Mouse (Mus musculus) forebrain, embryonic 11.5 days (tissue): ENCODE results near the gene Cnfn. TPM values are rescaled to one million over a fixed set of nuclear protein-coding genes. Genes with fewer than 3 reads are reported as not detected.
A peak's percentile ranks its signal among the peaks of the same experiment; 100 is the strongest.
"Not testable (repeated sequence)": the region's sequence is repeated elsewhere in the genome, so short reads cannot be mapped to it uniquely, and the experiment has no call there.

Source experiments
- ATAC-seq: fragments of 200-750 bp; cut with Nextera tagmentation; replicated peaks from 2 replicates; pipeline ENCODE4 v1.8.0; 2017; ENCODE audit warnings: moderate TSS enrichment; ENCODE audit not compliant: low FRiP score
- DNase-seq: peaks from one replicate; pipeline ENCODE4 v3.0.0-alpha.2; 2017; ENCODE audit warnings: low spot score
- H3K27ac ChIP-seq: fragments of 300-500 bp; sonication (generic); 2 replicates; pipeline ENCODE4 v1.5.1; 2014; ENCODE audit warnings: low read depth, low read length
- H3K27me3 ChIP-seq: fragments of 300-500 bp; sonication (generic); 2 replicates; pipeline ENCODE4 v1.6.1; 2014; ENCODE audit warnings: mild to moderate bottlenecking, low read length, mixed read lengths; ENCODE audit not compliant: control insufficient read depth, insufficient read depth
- H3K36me3 ChIP-seq: fragments of 300-500 bp; sonication (generic); 2 replicates; pipeline ENCODE4 v1.6.1; 2014; ENCODE audit warnings: mild to moderate bottlenecking, low read length, moderate library complexity, mixed read lengths; ENCODE audit not compliant: control insufficient read depth, insufficient read depth
- H3K4me1 ChIP-seq: fragments of 300-500 bp; sonication (generic); replicated peaks from 2 replicates; pipeline ENCODE4 v1.6.1; 2014; ENCODE audit warnings: low read length, mixed read lengths; ENCODE audit not compliant: control insufficient read depth, insufficient read depth
- H3K4me2 ChIP-seq: fragments of 300-500 bp; sonication (generic); 2 replicates; pipeline ENCODE4 v1.6.1; 2014; ENCODE audit warnings: low read depth, mild to moderate bottlenecking, low read length, moderate library complexity, mixed read lengths; ENCODE audit not compliant: severe bottlenecking
- H3K4me3 ChIP-seq: fragments of 300-500 bp; sonication (generic); 2 replicates; pipeline ENCODE4 v1.5.1; 2014; ENCODE audit warnings: low read depth, low read length
- H3K9ac ChIP-seq: fragments of 300-500 bp; sonication (generic); 2 replicates; pipeline ENCODE4 v1.6.1; 2014; ENCODE audit warnings: low read length
- H3K9me3 ChIP-seq: fragments of 300-500 bp; sonication (generic); 2 replicates; pipeline ENCODE4 v1.6.1; 2016; ENCODE audit warnings: low read length, mixed read lengths; ENCODE audit not compliant: control insufficient read depth
- WGBS: fragments of 180-500 bp; shearing (Covaris S2); extraction: QIAGEN DNeasy Blood & Tissue Kit; methylation state at CpG from one replicate; pipeline ENCODE4 v1.1.7; 2014; 5-methylcytosine and 5-hydroxymethylcytosine counted together
- polyA plus RNA-seq: library from polyadenylated mRNA; unstranded; fragments of >200 nt; fragmentation: Nextera tagmentation; extraction: Ambion mirVana; gene quantifications from 2 replicates; pipeline ENCODE4 v1.2.1, GENCODE M21; 2014

The Cnfn gene
- polyA plus RNA-seq, 1 experiment from 2014 or later, result 0.28 TPM

DNA sequence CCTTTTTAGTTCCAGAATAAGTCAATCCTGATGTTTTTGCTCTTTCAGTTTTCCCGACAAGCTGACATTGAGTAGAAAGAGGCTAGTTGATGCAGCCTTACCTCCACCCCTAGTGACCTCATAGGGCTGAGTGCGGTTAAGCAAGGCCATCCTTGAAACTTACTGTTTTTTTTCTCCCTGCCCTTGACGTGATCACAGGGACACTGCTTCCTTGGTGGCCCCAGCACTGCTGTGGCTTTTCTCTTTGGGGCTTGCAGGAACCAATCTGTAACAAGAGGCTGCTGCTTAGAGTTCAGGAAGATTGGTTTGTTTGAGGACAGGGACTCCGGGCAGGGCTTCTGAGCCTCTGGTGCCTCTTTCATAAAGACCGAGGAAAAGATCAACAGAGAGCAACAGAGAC lies 32.5 kb upstream of the Cnfn start:
- H3K36me3 ChIP-seq, result no peaks in the 10 kb centered on the region
- no peak overlapping the region for H3K27ac ChIP-seq
- no peak overlapping the region for H3K4me2 ChIP-seq
- ATAC-seq (no peak), DNase-seq (no peak)
- H3K9ac ChIP-seq, result no peak overlapping the region
- H3K27me3 ChIP-seq, result no peaks in the 10 kb centered on the region
- 23% methylated on average over 5 of the region's 5 CpGs for WGBS
- H3K9me3 ChIP-seq, result no peaks in the 10 kb centered on the region
- no peak overlapping the region for H3K4me3 ChIP-seq
- H3K4me1 ChIP-seq, result no peaks in the 10 kb centered on the region

DNA sequence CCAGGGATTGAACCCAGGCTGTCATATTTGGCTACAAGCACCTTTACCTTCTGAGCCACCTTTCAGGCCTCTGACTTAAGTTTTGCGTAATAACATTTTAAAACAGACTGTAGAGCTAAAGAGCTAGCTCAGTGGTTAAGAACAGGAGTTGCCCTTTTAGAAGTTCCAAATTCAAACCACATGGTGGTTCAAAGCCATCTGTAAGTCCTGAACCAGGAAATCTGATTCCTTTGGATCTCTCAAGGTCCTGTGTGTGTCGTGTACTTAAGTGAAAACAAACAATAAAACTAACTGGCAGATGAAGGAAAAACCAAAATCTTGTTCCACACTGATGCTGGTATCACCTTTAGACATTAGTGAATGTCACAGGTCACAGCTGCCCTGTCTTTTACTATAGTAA lies 32.0 kb upstream of the Cnfn start:
- Histone ChIP-seq H3K27me3 (no peaks in the 10 kb centered on the region), H3K4me3 (no peak overlapping the region), H3K27ac (no peak overlapping the region), H3K9ac (no peak overlapping the region), H3K4me2 (no peak overlapping the region), H3K4me1 (no peaks in the 10 kb centered on the region), H3K9me3 (no peaks in the 10 kb centered on the region), H3K36me3 (no peaks in the 10 kb centered on the region)
- 64% methylated on average over 2 of the region's 2 CpGs for WGBS
- ATAC-seq (no peak), DNase-seq (no peak)

DNA sequence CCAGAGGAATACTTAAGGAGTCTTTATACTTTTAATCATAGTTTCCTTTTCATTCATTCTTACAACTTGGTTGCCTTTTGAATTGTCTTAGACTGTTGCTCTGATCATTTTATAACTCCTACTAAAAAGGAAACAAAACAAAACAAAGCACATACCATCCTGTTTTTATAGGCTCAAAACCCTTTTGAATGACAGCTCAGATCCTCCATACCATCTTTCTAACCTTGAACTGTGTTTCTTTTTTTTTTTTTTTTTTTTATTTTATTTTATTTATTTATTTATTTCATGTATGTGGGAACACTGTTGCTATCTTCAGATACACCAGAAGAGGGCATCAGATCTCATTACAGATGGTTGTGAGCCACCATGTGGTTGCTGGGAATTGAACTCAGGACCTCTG lies 29.5 kb upstream of the Cnfn start:
- not testable (repeated sequence) for H3K27ac ChIP-seq, H3K4me3 ChIP-seq, H3K27me3 ChIP-seq, H3K4me1 ChIP-seq, ATAC-seq, H3K9ac ChIP-seq, H3K36me3 ChIP-seq, DNase-seq, H3K4me2 ChIP-seq, H3K9me3 ChIP-seq

DNA sequence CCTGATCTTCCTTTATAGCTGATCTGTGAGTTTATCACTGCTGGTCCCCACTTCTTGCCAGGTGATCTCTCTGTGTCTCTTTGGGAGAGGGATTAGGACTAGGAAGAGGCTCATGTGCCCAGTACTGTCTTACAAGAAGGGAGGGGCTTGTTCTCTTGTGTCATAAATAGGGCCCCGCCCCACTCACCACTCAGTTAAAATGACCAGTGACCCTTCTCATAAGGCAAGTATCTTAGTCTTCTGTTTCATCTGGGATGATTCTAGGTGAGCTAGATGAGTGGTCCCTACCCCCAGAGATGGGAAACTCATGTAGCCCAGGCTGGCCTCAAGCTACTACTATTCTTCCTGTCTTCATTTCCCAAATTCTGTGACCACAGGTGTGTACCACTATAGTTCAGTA lies 29.1 kb upstream of the Cnfn start, which contains the start of gene Lipe:
Lipe (minus strand) TSS at position 101 of the 400 bp plus-strand sequence.
- no peak within 1 kb of the TSS for H3K27ac ChIP-seq
- no peaks in the 10 kb centered on the region for H3K9me3 ChIP-seq
- DNase-seq, result peak; percentile 5
- ATAC-seq, result no peak
- WGBS, result 94% methylated on average over 1 of the region's 1 CpGs
- H3K4me1 ChIP-seq, result peaks cover 2% of the 10 kb centered on the region; the same call in 1 of the 2 replicates
- H3K4me3 ChIP-seq, result no peak within 1 kb of the TSS
- no peaks in the 10 kb centered on the region; the same call in 1 of the 2 replicates for H3K27me3 ChIP-seq
- H3K36me3 ChIP-seq, result no peaks in the 10 kb centered on the region
- H3K4me2 ChIP-seq, result no peak within 1 kb of the TSS
- H3K9ac ChIP-seq, result no peak within 1 kb of the TSS

DNA sequence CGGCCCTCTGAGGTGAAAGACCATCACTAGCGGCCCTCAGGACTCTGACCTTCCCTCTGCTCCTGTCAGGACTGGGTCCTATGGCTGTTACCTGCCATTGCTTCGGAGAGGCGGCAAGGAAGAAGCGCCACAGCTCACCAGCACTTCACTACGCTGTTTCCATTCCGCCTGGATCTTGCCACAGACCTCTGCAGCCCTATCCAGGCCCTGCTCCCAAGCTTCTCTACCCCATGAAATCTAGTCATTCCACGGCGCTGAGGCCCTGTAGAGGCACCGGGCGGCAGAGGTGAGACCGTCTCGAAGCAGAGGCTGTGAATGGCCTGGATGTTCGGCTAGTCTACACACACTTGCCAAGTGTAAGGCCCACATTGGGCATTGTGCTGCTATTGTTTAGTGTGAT lies 27.1 kb upstream of the Cnfn start:
- ATAC-seq (0 out of 2 replicates have a peak, but pooled peaks have one; percentile 24), DNase-seq (no peak)
- H3K9ac ChIP-seq, result no peak overlapping the region
- H3K4me2 ChIP-seq, result 0 out of 2 replicates have a peak overlapping the region, but pooled peaks have one; percentile 90
- H3K4me1 ChIP-seq, result peaks cover 2% of the 10 kb centered on the region; the same call in 1 of the 2 replicates
- H3K36me3 ChIP-seq, result no peaks in the 10 kb centered on the region
- WGBS, result 90% methylated on average over 14 of the region's 14 CpGs
- H3K27ac ChIP-seq, result no peak overlapping the region
- H3K9me3 ChIP-seq, result no peaks in the 10 kb centered on the region
- H3K4me3 ChIP-seq, result no peak overlapping the region
- no peaks in the 10 kb centered on the region; the same call in 1 of the 2 replicates for H3K27me3 ChIP-seq

DNA sequence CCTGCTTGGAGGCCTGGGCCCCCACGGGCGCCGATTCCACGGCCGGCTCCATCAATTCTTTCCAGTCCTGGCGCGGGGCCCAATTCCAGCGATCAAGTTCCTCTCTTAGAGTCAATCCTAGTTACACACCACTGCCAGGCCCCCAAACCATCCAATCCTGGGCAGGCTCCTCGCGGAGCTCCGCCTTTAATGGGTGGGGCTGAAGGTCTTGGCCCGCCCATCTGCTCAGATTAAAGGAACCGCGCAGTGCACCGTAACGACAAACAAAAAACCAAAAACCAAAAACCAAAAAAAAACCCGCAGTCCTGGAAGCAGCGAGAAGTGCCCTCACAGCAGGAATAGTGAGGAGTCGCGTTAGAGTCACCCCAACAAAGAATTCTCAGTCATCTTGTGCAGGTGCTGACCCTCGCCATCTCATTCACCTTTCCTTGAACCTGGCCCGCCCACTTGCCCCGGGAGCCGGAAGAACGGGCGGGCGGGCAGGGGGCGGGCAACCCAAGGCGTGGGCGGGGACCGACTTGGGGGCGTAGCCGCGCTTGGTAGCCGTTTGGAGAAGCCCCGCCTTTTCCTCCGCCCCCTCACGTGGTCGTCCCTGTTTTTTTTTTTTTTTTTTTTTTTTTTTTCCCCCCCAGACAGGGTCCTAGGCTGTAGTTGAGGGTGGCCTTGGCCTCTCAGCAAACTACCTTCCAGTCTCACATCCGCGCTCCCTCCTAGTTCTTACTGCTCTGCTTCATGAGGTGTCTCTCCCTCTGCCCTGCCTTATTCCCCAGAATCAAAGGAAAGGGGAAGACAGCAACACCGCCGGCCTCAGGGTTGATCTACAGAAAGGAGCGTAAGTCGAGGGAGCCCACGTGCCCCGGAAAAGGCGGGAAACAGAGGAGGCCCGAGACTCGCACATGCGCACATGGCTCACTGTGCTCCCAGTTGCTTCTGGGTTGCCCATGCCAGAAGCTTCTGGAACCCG lies 26.3 kb upstream of the Cnfn start:
- peak overlapping the region; percentile 90 for H3K4me2 ChIP-seq
- H3K4me1 ChIP-seq, result peaks cover 2% of the 10 kb centered on the region; the same call in 1 of the 2 replicates
- no peaks in the 10 kb centered on the region for H3K36me3 ChIP-seq
- no peaks in the 10 kb centered on the region for H3K9me3 ChIP-seq
- WGBS, result 7% methylated on average over 51 of the region's 52 CpGs
- H3K27ac ChIP-seq, result no peak overlapping the region
- DNase-seq (peak; percentile 94), ATAC-seq (peak; percentile 97)
- peak overlapping the region; percentile 63 for H3K4me3 ChIP-seq
- no peaks in the 10 kb centered on the region; the same call in 1 of the 2 replicates for H3K27me3 ChIP-seq
- peak overlapping the region; percentile 64 for H3K9ac ChIP-seq

DNA sequence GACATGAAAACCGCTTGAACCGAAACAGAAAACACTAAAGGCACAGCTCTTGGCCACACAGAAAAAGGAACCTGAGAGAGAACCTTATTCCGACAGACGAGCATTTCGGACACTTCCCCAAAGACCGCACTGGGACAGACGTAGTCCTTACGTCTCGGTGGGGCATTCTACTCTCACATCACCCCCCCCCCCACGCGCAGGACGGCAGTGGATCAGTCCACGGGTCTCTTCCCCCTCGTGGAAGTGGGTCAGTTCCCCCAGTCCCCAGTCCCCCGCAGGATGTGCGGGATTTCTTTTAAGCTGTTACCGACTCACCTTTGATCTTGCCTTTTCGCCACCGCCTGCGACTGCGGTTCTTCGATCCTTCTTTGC lies 25.6 kb upstream of the Cnfn start:
- Histone ChIP-seq H3K27me3 (no peaks in the 10 kb centered on the region; the same call in 1 of the 2 replicates), H3K9ac (peak overlapping the region; percentile 64), H3K4me2 (peak overlapping the region; percentile 90), H3K36me3 (no peaks in the 10 kb centered on the region), H3K27ac (no peak overlapping the region), H3K9me3 (no peaks in the 10 kb centered on the region), H3K4me1 (peaks cover 2% of the 10 kb centered on the region; the same call in 1 of the 2 replicates), H3K4me3 (peak overlapping the region; percentile 63)
- ATAC-seq, result no peak
- DNase-seq, result no peak
- 3% methylated on average over 22 of the region's 22 CpGs for WGBS

DNA sequence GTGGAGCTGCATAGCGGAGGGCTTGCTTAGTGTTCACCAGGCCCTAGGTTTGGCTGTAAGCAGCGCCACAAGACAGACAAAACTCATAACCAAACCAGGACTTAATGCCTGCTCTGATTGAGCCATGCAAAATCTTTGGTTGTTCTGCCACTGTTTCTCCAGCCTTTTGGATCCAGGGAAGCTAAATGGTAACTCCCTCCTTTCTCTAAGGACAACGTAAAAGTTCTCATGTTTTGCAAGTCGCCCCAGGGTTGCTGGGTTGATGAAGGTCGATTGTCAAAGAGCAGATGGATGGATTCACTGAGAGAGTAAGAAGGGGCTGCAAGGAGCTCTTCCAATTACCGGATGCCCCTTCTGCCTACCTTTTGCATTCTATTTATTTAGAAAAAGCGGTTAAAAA lies 25.2 kb upstream of the Cnfn start:
- H3K4me1 ChIP-seq, result peaks cover 2% of the 10 kb centered on the region; the same call in 1 of the 2 replicates
- peak overlapping the region; percentile 64 for H3K9ac ChIP-seq
- no peaks in the 10 kb centered on the region for H3K36me3 ChIP-seq
- no peaks in the 10 kb centered on the region for H3K9me3 ChIP-seq
- H3K27ac ChIP-seq, result no peak overlapping the region
- H3K27me3 ChIP-seq, result no peaks in the 10 kb centered on the region; the same call in 1 of the 2 replicates
- peak overlapping the region; percentile 63 for H3K4me3 ChIP-seq
- no peak for ATAC-seq
- peak; percentile 42 for DNase-seq
- WGBS, result 23% methylated on average over 7 of the region's 7 CpGs
- H3K4me2 ChIP-seq, result peak overlapping the region; percentile 90
